Mouse (Mus musculus) lung, adult 2 months (tissue): ENCODE measurements around the gene Cluh.

Experiments
- CTCF ChIP-seq: fragments of 200-500 bp; IDR thresholded peaks from 2 replicates; pipeline ENCODE4 v1.5.1; 2011; ENCODE audit warnings: mild to moderate bottlenecking, low read length, control low read depth; ENCODE audit not compliant: insufficient read depth
- POLR2A ChIP-seq: fragments of 200-500 bp; IDR thresholded peaks from 2 replicates; pipeline ENCODE4 v1.6.1; 2011; ENCODE audit warnings: low read depth, mild to moderate bottlenecking, control low read depth, low read length, borderline replicate concordance; ENCODE audit errors: extremely low read depth

- no peak for TF ChIP-seq CTCF
- TF ChIP-seq POLR2A, result no peak
Measured at GRCm38 (mm10) chr11:74655941-74656340, 6.6 kb downstream of the Cluh start.
